Mouse (Mus musculus) B cell, adult 2 months (primary cell): ENCODE results near the gene Tmem131l.

Experiments
- DNase-seq, 2 experiments: peaks; one replicate each; pipeline ENCODE4 v3.0.0; 2022

The Tmem131l gene

DNA sequence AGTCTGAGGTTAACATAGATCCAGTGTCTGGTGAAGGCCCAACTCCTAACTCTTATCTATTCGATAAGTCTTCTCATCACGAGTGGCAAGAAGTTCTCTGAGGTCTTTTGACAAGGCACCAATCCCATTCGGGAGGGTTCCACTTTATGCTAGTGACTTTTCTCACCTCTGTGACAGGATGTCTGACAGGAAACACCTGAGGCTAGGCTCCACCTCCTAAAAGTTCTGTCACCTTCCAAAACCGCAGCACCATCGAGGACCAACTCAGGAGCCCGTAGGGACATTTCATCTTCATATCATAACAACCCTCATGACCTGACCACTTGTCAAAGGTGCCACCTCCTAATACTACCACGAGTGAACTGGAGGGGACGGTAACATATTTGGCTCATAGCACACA lies 6.2 kb upstream of the Tmem131l start:
- DNase-seq, result peak; percentile 50 to 64

DNA sequence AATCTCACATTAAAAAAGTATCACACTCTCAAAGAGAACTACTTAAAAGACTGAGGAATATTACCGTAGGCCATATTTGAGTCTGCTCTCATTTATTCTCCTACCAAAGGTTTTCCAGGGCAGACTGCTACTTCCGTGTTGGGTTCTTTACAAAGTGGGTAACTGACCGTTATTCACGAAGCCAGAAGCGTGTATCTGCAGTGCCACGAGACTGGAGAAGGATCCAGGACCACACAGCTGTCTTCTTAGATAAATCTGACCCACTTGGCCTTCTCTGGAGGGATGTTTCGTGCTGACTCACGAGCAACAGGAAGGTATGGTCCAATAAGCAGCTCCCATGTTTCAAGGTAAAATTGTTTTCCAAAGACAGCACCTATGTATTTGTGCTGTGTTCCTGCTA lies 1.8 kb upstream of the Tmem131l start:
- no peak for DNase-seq

DNA sequence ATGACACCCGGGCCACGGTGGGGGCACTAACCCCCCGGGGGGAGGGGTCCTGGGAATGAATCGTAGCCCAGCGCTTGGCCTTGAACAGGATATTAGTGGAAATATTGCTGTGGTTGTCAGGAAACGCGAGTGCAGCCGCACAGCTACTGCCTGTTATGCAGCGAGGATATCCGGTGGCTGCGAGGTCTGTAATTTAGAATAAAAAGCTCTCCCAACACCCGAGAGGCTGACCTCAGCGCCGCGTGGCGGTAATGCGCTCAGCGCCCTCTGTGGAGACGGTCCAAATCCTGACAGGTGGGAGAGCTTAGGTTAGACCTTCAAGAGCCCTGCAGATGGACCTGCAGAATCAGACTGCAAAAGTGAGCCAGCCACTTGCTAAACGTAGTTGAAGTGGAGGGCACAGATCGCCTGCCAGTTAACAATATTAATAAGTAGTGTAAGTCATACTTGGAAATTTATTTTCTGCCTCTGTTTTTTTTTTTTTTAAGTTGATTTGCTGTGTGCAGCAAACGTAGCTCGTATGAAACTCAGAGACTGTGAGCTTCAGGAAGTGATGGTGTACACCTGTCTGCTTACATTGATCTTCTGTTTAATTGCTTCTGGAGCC lies 604 bp upstream of the Tmem131l start:
- peak; percentile 77 to 78 for DNase-seq

- DNase-seq, result peak; percentile 95 to 97
These were observed 862 bp downstream of the Tmem131l start for GRCm38 (mm10) chr3:84038981-84039645.

- no peak for DNase-seq
These were observed 1.8 kb downstream of the Tmem131l start for GRCm38 (mm10) chr3:84038126-84038525.

GRCm38 (mm10) chr3:84037536-84037935 lies 2.4 kb downstream of the Tmem131l start:
- no peak for DNase-seq

DNA sequence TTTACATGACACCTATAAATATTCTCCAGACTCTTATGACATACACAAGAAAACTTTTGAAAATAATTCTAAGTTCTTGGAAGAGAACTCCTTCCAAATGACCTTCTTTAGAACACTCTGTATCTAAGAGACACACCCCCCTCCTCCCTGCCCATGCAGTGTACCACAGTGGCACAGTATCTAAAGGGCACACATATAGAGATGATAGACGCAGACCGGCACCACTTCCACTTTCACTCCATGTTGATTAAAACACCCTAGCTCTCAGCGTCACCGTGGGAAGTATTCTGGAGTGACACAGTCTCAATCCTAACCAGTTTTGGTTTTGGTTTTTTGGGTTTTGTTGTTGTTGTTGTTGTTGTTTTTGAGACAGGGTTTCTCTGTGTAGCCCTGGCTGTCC lies 3.1 kb downstream of the Tmem131l start:
- DNase-seq, result peak; percentile 62 to 70

- peak; percentile 34 to 45 for DNase-seq
These were observed 4.1 kb downstream of the Tmem131l start for GRCm38 (mm10) chr3:84035728-84036364.

GRCm38 (mm10) chr3:84034115-84034780 lies 5.7 kb downstream of the Tmem131l start:
- no peak for DNase-seq

- no peak for DNase-seq
These were observed 6.8 kb downstream of the Tmem131l start for GRCm38 (mm10) chr3:84032933-84033730.

- no peak for DNase-seq
These were observed 7.6 kb downstream of the Tmem131l start for GRCm38 (mm10) chr3:84032419-84032818.

DNA sequence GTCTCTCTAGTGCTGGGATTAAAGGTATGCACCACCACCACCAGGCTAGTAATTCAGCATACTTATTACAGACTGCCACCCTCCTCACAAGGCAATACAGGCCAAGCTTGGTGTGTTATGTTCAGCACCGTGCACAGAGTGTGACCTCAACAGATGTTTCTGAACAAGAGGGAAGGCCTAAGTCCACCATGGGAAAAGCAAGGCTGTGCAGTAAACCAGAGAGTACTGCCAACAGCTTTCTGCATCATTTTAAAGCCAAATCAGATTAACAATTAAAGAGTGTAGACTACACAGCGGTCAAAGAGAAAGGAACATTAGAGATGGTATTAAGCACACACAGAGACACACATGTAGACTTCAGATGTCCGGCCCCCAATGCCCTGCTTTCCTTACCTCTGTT lies 8.8 kb downstream of the Tmem131l start:
- no peak for DNase-seq

- DNase-seq, result no peak
These were observed 11.0 kb downstream of the Tmem131l start for GRCm38 (mm10) chr3:84028968-84029367.

DNA sequence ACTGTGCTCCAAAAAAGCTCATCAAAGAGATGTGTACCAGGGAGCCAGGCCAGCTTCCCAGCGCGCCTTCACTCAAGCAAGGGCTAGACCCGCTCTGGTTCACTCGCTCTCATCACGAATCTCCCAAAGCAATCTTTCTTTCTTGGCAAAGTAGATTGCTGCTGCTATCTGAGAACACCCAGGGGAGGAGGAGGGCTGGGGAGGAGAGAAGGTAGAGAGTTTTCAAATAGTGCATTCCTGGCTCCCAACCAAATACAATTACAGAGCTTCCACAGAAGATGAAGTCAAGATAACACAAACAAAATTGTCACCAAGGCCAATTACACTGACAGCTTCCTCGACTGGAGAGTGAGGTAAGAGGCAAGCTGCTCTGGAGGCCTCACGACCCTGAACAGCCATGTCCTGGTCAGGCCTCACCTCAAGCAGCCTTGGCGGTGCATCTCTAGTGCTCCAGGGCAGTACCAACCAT lies 12.2 kb downstream of the Tmem131l start:
- DNase-seq, result no peak

DNA sequence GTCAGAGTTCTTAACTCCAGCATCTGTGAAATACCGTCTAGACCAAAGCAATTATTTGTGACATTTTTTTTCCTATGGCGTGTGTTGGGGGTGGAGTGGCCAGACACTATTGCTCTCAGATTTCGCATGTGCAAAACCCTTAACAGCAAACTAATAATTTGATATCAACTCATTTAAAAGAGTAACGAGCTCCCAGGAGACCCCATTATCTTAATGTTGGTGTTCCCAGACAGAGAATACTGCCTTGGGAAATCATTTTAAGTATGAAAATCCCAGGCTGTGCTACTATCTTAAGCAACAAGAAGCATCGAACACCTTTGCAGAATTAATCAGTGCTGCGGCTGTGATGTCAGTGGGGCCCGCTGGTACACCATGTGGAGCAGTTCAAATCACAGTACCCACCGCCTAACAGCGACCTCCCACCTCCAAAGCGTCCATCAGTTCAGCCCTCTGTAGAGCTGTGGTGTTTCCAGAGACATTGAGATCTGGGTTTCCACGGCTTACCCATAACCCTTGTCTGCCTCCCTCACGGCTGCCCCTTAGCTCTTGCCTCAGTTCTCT lies 15.4 kb downstream of the Tmem131l start:
- DNase-seq, result no peak

DNA sequence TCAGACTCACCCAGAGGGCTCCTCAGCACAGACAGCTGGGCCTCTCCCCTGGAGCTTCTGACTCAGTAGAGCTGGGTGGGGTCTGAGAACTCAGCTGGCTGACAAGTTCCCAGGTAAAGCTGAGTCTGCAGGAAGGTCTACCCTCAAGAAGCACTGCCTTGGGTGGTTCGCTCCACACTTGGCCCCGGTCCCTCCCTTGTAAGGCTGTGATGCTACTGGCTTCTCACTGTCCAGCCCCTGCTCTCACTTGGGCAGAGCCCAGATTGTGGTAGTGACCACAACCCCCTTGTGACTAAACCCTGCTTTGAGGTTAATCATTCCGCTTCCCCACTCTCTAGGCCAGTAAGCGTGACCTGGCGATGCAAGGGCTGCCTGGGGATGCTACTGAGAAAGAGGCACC lies 17.3 kb downstream of the Tmem131l start:
- DNase-seq, result peak; percentile 41 to 44

GRCm38 (mm10) chr3:84022201-84022584 lies 17.8 kb downstream of the Tmem131l start:
- no peak for DNase-seq

DNA sequence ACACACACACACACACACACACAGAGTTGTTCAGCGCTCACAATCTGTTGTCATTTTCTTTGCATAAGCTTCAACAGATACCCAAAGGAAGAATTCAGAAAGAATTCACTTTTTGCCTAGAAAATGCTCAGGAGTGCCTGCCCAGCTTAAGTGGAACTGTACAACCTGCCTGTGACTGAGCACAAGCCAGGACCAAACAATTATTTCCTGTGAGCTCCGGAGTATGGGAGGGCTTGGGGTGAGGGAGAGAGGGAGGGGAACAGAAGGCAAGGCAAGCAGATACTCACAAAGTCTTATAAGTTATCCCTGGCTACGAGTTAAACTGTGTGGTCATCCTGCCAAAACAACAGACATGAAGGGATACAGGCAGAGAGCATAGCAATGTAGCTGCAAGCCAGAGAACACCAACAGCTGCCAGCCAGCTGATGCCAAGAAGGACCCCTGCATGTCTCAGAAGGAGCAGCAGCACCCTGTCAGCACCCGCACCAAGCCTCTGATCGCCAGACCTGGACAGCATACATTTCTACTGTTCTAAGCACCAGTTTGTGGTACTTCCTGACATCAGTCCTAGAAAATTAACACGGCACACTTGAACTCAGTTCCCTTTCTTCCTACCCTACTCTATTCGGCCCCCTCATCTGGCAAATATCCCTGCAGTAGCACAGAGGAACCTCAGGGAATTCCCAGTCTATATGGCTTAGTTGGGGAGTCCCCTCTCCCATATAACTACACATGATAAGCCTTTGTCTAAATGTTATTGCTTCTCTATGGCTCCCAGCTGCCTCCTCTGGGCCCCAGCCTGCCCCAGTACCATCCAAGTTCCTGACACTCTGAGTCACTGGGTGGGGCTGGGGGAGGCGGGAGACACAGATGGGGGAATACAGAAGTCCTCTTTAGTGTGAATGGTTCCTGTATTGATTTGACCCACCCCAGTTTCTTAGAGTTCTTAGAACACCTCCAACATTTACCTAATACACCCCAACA lies 18.5 kb downstream of the Tmem131l start:
- DNase-seq, result no peak

DNA sequence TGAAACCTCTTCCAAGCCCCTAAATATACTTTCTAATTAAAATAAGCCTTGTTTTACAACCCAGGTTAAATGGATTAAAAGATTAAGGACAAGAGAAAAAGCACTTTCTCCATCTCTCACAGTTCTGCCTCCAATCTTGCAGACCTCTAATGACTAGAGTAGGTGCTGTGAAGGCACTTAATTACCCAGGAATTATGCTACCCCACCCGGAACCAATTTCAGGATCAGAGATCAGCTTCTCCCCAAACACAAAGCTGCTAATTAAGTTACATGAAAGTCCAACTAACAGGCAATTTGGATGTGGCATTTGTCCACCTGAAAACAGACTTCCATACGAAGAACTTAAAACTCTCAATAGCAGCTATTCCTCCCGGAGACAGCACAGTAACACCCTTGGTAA lies 19.4 kb downstream of the Tmem131l start:
- DNase-seq, result no peak

- DNase-seq, result no peak
These were observed 24.4 kb downstream of the Tmem131l start for GRCm38 (mm10) chr3:84015484-84016016.
